Mouse (Mus musculus): ENCODE measurements around the gene Dchs2. TPM values are rescaled to one million over a fixed set of nuclear protein-coding genes. Genes with fewer than 3 reads are reported as not detected.

The Dchs2 gene
- total RNA-seq, 1 experiment, result 0.22 TPM

DNA sequence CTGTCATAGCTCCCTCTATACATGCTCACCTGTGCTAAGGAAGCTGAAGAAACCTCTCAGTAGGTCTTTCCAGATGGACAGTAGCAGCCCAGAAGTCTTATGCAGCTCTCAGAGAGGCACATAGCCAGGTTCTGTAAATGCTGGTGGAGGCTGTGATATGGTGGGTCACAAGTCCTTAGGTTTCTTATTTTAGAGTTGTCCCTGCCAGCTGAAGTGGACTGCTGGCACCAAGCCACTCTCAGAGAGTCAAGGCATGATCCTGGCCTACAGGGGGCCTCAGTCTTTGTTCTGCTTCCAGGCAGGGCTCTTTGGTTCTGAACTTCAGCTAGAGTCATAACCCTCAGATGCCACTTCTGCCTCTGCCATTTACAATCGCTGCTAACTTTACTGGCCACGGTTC, 11.1 kb downstream of the Dchs2 start:
- Histone ChIP-seq H3K36me3 (ENCODE audit: control insufficient read depth, insufficient read depth, low read length, poor library complexity, severe bottlenecking) (no peaks in the 10 kb centered on the region), H3K9me3 (ENCODE audit: control insufficient read depth, insufficient read depth, low read depth, low read length) (no peaks in the 10 kb centered on the region), H3K4me1 (ENCODE audit: control insufficient read depth in 2 of 2, insufficient read depth in 2 of 2, low read length in 2 of 2, poor library complexity in 1 of 2) (no peaks in the 10 kb centered on the region), H3K9ac (ENCODE audit: insufficient read depth, low read depth, low read length, poor library complexity, severe bottlenecking) (no peak overlapping the region), H3K27ac (ENCODE audit: insufficient read depth, low read depth, low read length, poor library complexity, severe bottlenecking) (no peak overlapping the region), H3K4me3 (ENCODE audit: insufficient read depth in 1 of 2, low read depth in 1 of 2, low read length in 2 of 2, poor library complexity in 1 of 2, severe bottlenecking in 1 of 2) (no peak overlapping the region)
- DNase-seq (ENCODE audit: low read depth, low spot score), result no peak
- in situ Hi-C loops (cut with MboI; ENCODE audit: low sequenced_read_pairs in 2 of 2, unreplicated experiment in 2 of 2), result no loop called here
- no peak for TF ChIP-seq MAFK (IDR thresholded peaks at IDR 0.05; ENCODE audit: insufficient read depth, low read depth, low read length)
- TF ChIP-seq ZNF384 (IDR thresholded peaks at IDR 0.05; ENCODE audit: low read depth, low read length), result no peak
- no peak for TF ChIP-seq CHD2 (IDR thresholded peaks at IDR 0.05; ENCODE audit: low read depth, low read length)
- TF ChIP-seq HCFC1 (IDR thresholded peaks at IDR 0.05; ENCODE audit: borderline replicate concordance, insufficient read depth, low read length), result no peak
- TF ChIP-seq ZC3H11A (IDR thresholded peaks at IDR 0.05; ENCODE audit: borderline replicate concordance, low read depth, low read length), result no peak

DNA sequence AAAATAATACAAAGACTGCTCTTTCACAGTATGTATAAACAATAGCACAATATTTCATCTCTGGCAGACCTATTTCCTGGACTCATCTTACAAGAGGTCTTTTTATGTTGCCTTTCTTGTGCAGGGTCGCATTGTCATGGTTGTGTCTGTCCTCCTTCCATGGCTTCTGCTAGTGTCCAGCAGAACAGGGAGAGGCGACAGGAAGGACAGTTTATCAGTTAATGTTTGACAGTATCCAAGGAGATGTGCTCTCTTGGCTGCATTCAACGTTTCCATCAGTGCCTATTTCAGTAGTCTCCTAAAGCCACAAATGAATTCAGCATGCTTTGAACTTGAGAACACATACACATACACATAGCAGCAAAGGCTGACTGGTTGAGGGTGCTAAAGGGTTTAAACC, 17.9 kb downstream of the Dchs2 start:
- no peaks in the 10 kb centered on the region for H3K4me1 ChIP-seq (ENCODE audit: control insufficient read depth in 2 of 2, insufficient read depth in 2 of 2, low read length in 2 of 2, poor library complexity in 1 of 2)
- H3K9ac ChIP-seq (ENCODE audit: insufficient read depth, low read depth, low read length, poor library complexity, severe bottlenecking), result no peak overlapping the region
- TF ChIP-seq ZC3H11A (IDR thresholded peaks at IDR 0.05; ENCODE audit: borderline replicate concordance, low read depth, low read length) (no peak), CHD2 (IDR thresholded peaks at IDR 0.05; ENCODE audit: low read depth, low read length) (no peak)
- in situ Hi-C loops (cut with MboI; ENCODE audit: low sequenced_read_pairs in 2 of 2, unreplicated experiment in 2 of 2), result no loop called here
- H3K36me3 ChIP-seq (ENCODE audit: control insufficient read depth, insufficient read depth, low read length, poor library complexity, severe bottlenecking), result no peaks in the 10 kb centered on the region
- no peak overlapping the region for H3K27ac ChIP-seq (ENCODE audit: insufficient read depth, low read depth, low read length, poor library complexity, severe bottlenecking)
- no peak overlapping the region for H3K4me3 ChIP-seq (ENCODE audit: insufficient read depth in 1 of 2, low read depth in 1 of 2, low read length in 2 of 2, poor library complexity in 1 of 2, severe bottlenecking in 1 of 2)
- no peak for DNase-seq (ENCODE audit: low read depth, low spot score)
- H3K9me3 ChIP-seq (ENCODE audit: control insufficient read depth, insufficient read depth, low read depth, low read length), result no peaks in the 10 kb centered on the region

GRCm38 (mm10) chr3:83147273-83148054, 19.7 kb downstream of the Dchs2 start:
- Histone ChIP-seq H3K36me3 (ENCODE audit: control insufficient read depth, insufficient read depth, low read length, poor library complexity, severe bottlenecking) (no peaks in the 10 kb centered on the region), H3K9ac (ENCODE audit: insufficient read depth, low read depth, low read length, poor library complexity, severe bottlenecking) (no peak overlapping the region), H3K27ac (ENCODE audit: insufficient read depth, low read depth, low read length, poor library complexity, severe bottlenecking) (no peak overlapping the region), H3K4me3 (ENCODE audit: insufficient read depth in 1 of 2, low read depth in 1 of 2, low read length in 2 of 2, poor library complexity in 1 of 2, severe bottlenecking in 1 of 2) (no peak overlapping the region), H3K4me1 (ENCODE audit: control insufficient read depth in 2 of 2, insufficient read depth in 2 of 2, low read length in 2 of 2, poor library complexity in 1 of 2) (no peaks in the 10 kb centered on the region), H3K9me3 (ENCODE audit: control insufficient read depth, insufficient read depth, low read depth, low read length) (no peaks in the 10 kb centered on the region)
- no peak for DNase-seq (ENCODE audit: low read depth, low spot score)
- in situ Hi-C loops (cut with MboI; ENCODE audit: low sequenced_read_pairs in 2 of 2, unreplicated experiment in 2 of 2), result no loop called here
- no peak for TF ChIP-seq CHD2 (IDR thresholded peaks at IDR 0.05; ENCODE audit: low read depth, low read length)
- no peak for TF ChIP-seq MAFK (IDR thresholded peaks at IDR 0.05; ENCODE audit: insufficient read depth, low read depth, low read length)
- no peak for TF ChIP-seq ZNF384 (IDR thresholded peaks at IDR 0.05; ENCODE audit: low read depth, low read length)
- TF ChIP-seq HCFC1 (IDR thresholded peaks at IDR 0.05; ENCODE audit: borderline replicate concordance, insufficient read depth, low read length), result no peak
- TF ChIP-seq ZC3H11A (IDR thresholded peaks at IDR 0.05; ENCODE audit: borderline replicate concordance, low read depth, low read length), result no peak

DNA sequence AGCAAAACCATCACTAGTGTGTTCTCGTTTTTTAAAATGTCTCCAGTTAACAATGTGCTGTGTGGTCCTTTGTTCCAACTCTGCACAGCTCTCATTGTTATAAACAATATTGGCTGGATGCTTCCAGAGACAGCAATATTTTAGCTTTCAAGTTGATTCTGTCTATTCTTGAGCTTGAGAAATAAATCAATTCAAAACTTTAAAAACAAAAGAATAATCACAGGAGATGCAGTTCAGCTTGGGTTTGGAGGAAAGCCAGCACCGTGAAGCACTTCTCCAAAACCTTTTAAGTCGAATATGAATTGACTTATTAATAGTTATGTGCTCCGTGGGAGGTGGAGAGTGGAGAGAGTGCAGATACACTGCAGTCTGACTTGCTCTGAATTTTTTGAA, 20.3 kb downstream of the Dchs2 start:
- in situ Hi-C loops (cut with MboI; ENCODE audit: low sequenced_read_pairs in 2 of 2, unreplicated experiment in 2 of 2), result no loop called here
- Histone ChIP-seq H3K27ac (ENCODE audit: insufficient read depth, low read depth, low read length, poor library complexity, severe bottlenecking) (no peak overlapping the region), H3K4me1 (ENCODE audit: control insufficient read depth in 2 of 2, insufficient read depth in 2 of 2, low read length in 2 of 2, poor library complexity in 1 of 2) (no peaks in the 10 kb centered on the region), H3K9me3 (ENCODE audit: control insufficient read depth, insufficient read depth, low read depth, low read length) (no peaks in the 10 kb centered on the region), H3K9ac (ENCODE audit: insufficient read depth, low read depth, low read length, poor library complexity, severe bottlenecking) (no peak overlapping the region), H3K36me3 (ENCODE audit: control insufficient read depth, insufficient read depth, low read length, poor library complexity, severe bottlenecking) (no peaks in the 10 kb centered on the region), H3K4me3 (ENCODE audit: insufficient read depth in 1 of 2, low read depth in 1 of 2, low read length in 2 of 2, poor library complexity in 1 of 2, severe bottlenecking in 1 of 2) (no peak overlapping the region)
- TF ChIP-seq ZC3H11A (IDR thresholded peaks at IDR 0.05; ENCODE audit: borderline replicate concordance, low read depth, low read length), result no peak
- TF ChIP-seq MAFK (IDR thresholded peaks at IDR 0.05; ENCODE audit: insufficient read depth, low read depth, low read length), result no peak
- no peak for TF ChIP-seq HCFC1 (IDR thresholded peaks at IDR 0.05; ENCODE audit: borderline replicate concordance, insufficient read depth, low read length)
- TF ChIP-seq ZNF384 (IDR thresholded peaks at IDR 0.05; ENCODE audit: low read depth, low read length), result no peak
- no peak for TF ChIP-seq CHD2 (IDR thresholded peaks at IDR 0.05; ENCODE audit: low read depth, low read length)
- DNase-seq (ENCODE audit: low read depth, low spot score), result no peak

DNA sequence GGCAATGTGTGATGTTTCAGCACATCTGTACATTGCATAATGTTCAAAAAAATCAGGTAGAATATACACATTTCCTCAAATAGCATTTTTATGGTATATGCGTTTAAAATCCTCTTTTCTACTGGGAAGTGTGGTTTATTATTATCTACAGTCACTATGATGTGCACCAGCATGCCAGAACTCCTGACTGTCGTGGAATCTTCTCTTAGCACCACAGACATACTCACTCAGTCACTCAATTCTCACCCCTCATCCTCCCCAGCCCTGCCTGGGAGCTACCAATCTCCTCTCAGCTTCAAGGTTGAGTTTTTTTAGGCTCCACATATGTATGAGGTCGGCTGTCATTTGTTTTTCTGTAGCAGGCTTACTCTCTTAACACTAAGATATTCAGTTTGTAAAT, 20.8 kb downstream of the Dchs2 start:
- no peak overlapping the region for H3K4me3 ChIP-seq (ENCODE audit: insufficient read depth in 1 of 2, low read depth in 1 of 2, low read length in 2 of 2, poor library complexity in 1 of 2, severe bottlenecking in 1 of 2)
- H3K27ac ChIP-seq (ENCODE audit: insufficient read depth, low read depth, low read length, poor library complexity, severe bottlenecking), result no peak overlapping the region
- in situ Hi-C loops (cut with MboI; ENCODE audit: low sequenced_read_pairs in 2 of 2, unreplicated experiment in 2 of 2), result no loop called here
- H3K36me3 ChIP-seq (ENCODE audit: control insufficient read depth, insufficient read depth, low read length, poor library complexity, severe bottlenecking), result no peaks in the 10 kb centered on the region
- H3K4me1 ChIP-seq (ENCODE audit: control insufficient read depth in 2 of 2, insufficient read depth in 2 of 2, low read length in 2 of 2, poor library complexity in 1 of 2), result no peaks in the 10 kb centered on the region
- H3K9me3 ChIP-seq (ENCODE audit: control insufficient read depth, insufficient read depth, low read depth, low read length), result no peaks in the 10 kb centered on the region
- no peak for DNase-seq (ENCODE audit: low read depth, low spot score)
- H3K9ac ChIP-seq (ENCODE audit: insufficient read depth, low read depth, low read length, poor library complexity, severe bottlenecking), result no peak overlapping the region
- no peak for TF ChIP-seq MAFK (IDR thresholded peaks at IDR 0.05; ENCODE audit: insufficient read depth, low read depth, low read length)
- TF ChIP-seq ZNF384 (IDR thresholded peaks at IDR 0.05; ENCODE audit: low read depth, low read length), result no peak
- no peak for TF ChIP-seq ZC3H11A (IDR thresholded peaks at IDR 0.05; ENCODE audit: borderline replicate concordance, low read depth, low read length)
- TF ChIP-seq HCFC1 (IDR thresholded peaks at IDR 0.05; ENCODE audit: borderline replicate concordance, insufficient read depth, low read length), result no peak
- TF ChIP-seq CHD2 (IDR thresholded peaks at IDR 0.05; ENCODE audit: low read depth, low read length), result no peak

All from ES-E14 (cell line).